Mouse (Mus musculus) neutrophil, adult 83 days (primary cell): ENCODE measurements around the gene Ms4a4a. TPM values are rescaled to one million over a fixed set of nuclear protein-coding genes. Genes with fewer than 3 reads are reported as not detected.

ENCODE experiments used
- total RNA-seq, 2 experiments: library from RNA; stranded (reverse); gene quantifications; one replicate each; pipeline ENCODE4 v1.2.4; 2023

Ms4a4a gene
- 10 to 100 TPM; 12.6 to 26.8 TPM for total RNA-seq

DNA sequence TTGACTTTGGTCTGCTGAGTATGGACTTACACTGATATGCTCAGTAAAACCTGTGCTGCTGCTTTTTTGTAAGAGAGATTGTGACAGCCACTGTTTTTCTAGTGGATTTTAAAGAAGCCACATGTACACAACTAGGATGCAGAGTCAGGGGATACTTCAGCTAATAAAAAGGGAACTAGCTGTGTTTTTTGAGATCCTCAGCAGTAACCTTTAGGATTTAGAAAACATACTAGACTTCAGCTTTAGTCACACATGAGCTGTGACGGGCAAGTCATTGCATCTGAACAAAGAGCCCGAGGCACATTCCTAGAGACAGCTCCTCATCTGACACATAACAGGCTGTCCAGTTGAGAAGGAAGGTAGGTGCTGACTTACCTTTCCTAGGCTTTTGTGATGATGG is at the start of gene Ms4a4a:
Ms4a4a (plus strand) TSS at position 251 of the 400 bp plus-strand sequence.

DNA sequence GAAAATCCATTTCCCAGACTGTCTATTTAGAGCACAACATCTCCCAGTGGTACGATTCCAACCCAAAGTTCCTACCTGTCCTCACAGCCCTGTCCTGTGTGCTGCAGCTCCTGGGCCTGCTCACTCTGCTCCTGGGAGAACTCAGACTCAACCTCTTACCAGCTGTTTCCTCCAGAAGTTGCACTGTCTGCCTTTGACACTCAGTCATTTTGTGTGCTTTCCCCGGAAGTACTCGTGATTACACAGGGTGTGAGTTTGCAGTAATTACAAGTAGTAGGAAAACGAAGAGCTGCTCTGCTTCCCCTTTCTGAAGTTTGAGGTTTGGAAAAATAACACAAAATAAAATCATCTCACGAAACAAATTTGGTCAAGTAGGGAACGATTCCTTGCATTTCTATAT is 39.4 kb upstream of the Ms4a4a start, which contains the start of gene Ms4a7:
Ms4a7 (minus strand) TSS at position 215 of the 400 bp plus-strand sequence.

DNA sequence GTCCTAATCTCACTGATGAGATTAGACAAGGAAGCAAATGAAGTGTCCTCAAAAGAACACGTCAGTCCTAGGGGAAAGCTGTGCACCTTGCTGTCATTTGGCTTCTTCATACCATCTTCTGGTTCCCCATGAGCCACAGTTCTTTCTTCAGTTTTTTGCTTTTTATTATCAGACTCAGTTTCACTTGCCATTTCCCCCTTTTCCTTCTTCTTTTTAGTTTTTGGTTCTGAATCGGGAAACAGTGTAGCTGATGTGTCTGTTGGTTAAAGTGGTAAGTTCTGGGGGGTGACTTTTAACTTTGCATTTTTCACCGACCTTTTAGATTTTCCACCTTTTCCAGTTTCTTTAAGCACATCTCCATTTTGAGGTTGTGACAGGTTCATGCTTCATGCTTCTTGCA is 29.2 kb downstream of the Ms4a4a start, which contains the start of gene Ms4a4c:
Ms4a4c (plus strand) TSS at position 244 of the 400 bp plus-strand sequence.

Other genes starting within 250 kb of the Ms4a4a start
- not detected for gene 1700017D01Rik, start 244.6 kb upstream of the Ms4a4a start, total RNA-seq
- not detected for gene 1700025F22Rik, start 210.2 kb upstream of the Ms4a4a start, total RNA-seq
- gene Ms4a13, start 178.8 kb upstream of the Ms4a4a start, total RNA-seq = not detected
- gene Ms4a12, start 143.1 kb upstream of the Ms4a4a start, total RNA-seq = not detected
- 1 to 10 TPM; 1.1 to 3.0 TPM for gene Ms4a1, start 109.3 kb upstream of the Ms4a4a start, total RNA-seq
- gene Ms4a5, start 91.7 kb upstream of the Ms4a4a start, total RNA-seq = not detected
- gene Ms4a14, start 61.1 kb upstream of the Ms4a4a start, total RNA-seq = not detected
- not detected for gene Ms4a7, start 39.4 kb upstream of the Ms4a4a start, total RNA-seq
- gene Ms4a4c, start 29.2 kb downstream of the Ms4a4a start, total RNA-seq = 10 to 100 TPM; 44.8 to 48.7 TPM
- gene Ms4a4b, start 68.0 kb downstream of the Ms4a4a start, total RNA-seq = 10 to 100 TPM; 11.0 to 11.5 TPM
- 100 to 1,000 TPM; 214 to 241 TPM for gene Ms4a6c, start 93.8 kb downstream of the Ms4a4a start, total RNA-seq
- gene Gm8369, start 110.4 kb downstream of the Ms4a4a start, total RNA-seq = 1 to 10 TPM; 3.6 to 3.7 TPM
- 10 to 100 TPM; 28.8 to 34.3 TPM for gene Ms4a6b, start 141.0 kb downstream of the Ms4a4a start, total RNA-seq
- gene Ms4a4d, start 161.3 kb downstream of the Ms4a4a start, total RNA-seq = not detected
- gene Ms4a6d, start 229.3 kb downstream of the Ms4a4a start, total RNA-seq = 10 to 100 TPM in 1 of 2 experiments, 1 to 10 TPM in 1; 9.6 to 10.9 TPM
- 1 to 10 TPM; 6.4 to 9.2 TPM for gene Ms4a2, start 248.2 kb downstream of the Ms4a4a start, total RNA-seq